Mouse (Mus musculus) ES-E14 (cell line): Measurements from ENCODE around the gene Arhgap23.

ENCODE experiments used
- CHD2 ChIP-seq: IDR thresholded peaks from 2 replicates; pipeline ENCODE4 v1.6.1; 2014; ENCODE audit warnings: mild to moderate bottlenecking, low read depth, low read length, inconsistent platforms
- ZC3H11A ChIP-seq: IDR thresholded peaks from 2 replicates; pipeline ENCODE4 v1.6.1; 2012; ENCODE audit warnings: low read depth, mild to moderate bottlenecking, inconsistent platforms, low read length, borderline replicate concordance
- ZNF384 ChIP-seq: IDR thresholded peaks from 2 replicates; pipeline ENCODE4 v1.6.1; 2012; ENCODE audit warnings: low read depth, low read length, inconsistent platforms

GRCm38 (mm10) chr11:97528282-97528808 is 113.0 kb downstream of the Arhgap23 start:
- TF ChIP-seq ZC3H11A (no peak), ZNF384 (no peak), CHD2 (no peak)
